Mouse (Mus musculus) lung, adult 2 months (tissue): ENCODE results near the gene Hmcn1. TPM values are rescaled to one million over a fixed set of nuclear protein-coding genes. Genes with fewer than 3 reads are reported as not detected.

Source experiments
- DNase-seq: peaks from one replicate; pipeline ENCODE4 v3.0.0; 2022
- H3K4me1 ChIP-seq: fragments of 200-500 bp; 2 replicates; pipeline ENCODE4 v1.6.1; 2011; ENCODE audit warnings: low read length; ENCODE audit not compliant: control insufficient read depth, insufficient read depth
- H3K4me3 ChIP-seq: fragments of 200-500 bp; replicated peaks from 2 replicates; pipeline ENCODE3; 2011; ENCODE audit warnings: low read depth, mild to moderate bottlenecking, control low read depth, low read length; ENCODE audit errors: extremely low read depth
- CTCF ChIP-seq: fragments of 200-500 bp; IDR thresholded peaks from 2 replicates; pipeline ENCODE4 v1.5.1; 2011; ENCODE audit warnings: mild to moderate bottlenecking, low read length, control low read depth; ENCODE audit not compliant: insufficient read depth
- POLR2A ChIP-seq: fragments of 200-500 bp; IDR thresholded peaks from 2 replicates; pipeline ENCODE4 v1.6.1; 2011; ENCODE audit warnings: low read depth, mild to moderate bottlenecking, control low read depth, low read length, borderline replicate concordance; ENCODE audit errors: extremely low read depth
- WGBS: fragments of 180-500 bp; shearing (Covaris S2); methylation state at CpG from one replicate; pipeline ENCODE4 v1.1.7; 2018; 5-methylcytosine and 5-hydroxymethylcytosine counted together
- polyA plus RNA-seq: library from polyadenylated mRNA; depleted of rRNA; stranded (reverse); fragments of >200 nt; gene quantifications from 2 replicates; pipeline ENCODE4 v1.2.3, GENCODE M21; 2012; rRNA removed

Hmcn1 gene
- polyA plus RNA-seq, 1 experiment = 72.0 TPM

- WGBS = 34% methylated on average over 16 of the region's 16 CpGs
- Histone ChIP-seq H3K4me1 (no peaks in the 10 kb centered on the region; the same call in 1 of the 2 replicates), H3K4me3 (no peak overlapping the region)
- no peak for DNase-seq
- TF ChIP-seq POLR2A (no peak), CTCF (no peak)
Observed at GRCm38 (mm10) chr1:150535770-150536534, 457.3 kb downstream of the Hmcn1 start.

GRCm38 (mm10) chr1:150534587-150534986, 458.6 kb downstream of the Hmcn1 start:
- Histone ChIP-seq H3K4me1 (no peaks in the 10 kb centered on the region; the same call in 1 of the 2 replicates), H3K4me3 (no peak overlapping the region)
- no peak for TF ChIP-seq CTCF
- no peak for TF ChIP-seq POLR2A
- no peak for DNase-seq
- 68% methylated on average over 8 of the region's 8 CpGs for WGBS

GRCm38 (mm10) chr1:150513041-150513440, 480.2 kb downstream of the Hmcn1 start:
- WGBS = 74% methylated on average over 2 of the region's 2 CpGs
- no peak for DNase-seq
- Histone ChIP-seq H3K4me3 (no peak overlapping the region), H3K4me1 (no peaks in the 10 kb centered on the region)
- TF ChIP-seq CTCF = no peak
- TF ChIP-seq POLR2A = no peak

Other genes with a start within 250 kb of the Hmcn1 start
- not detected in 2 replicates for gene Gm47985, start 189.1 kb upstream of the Hmcn1 start, polyA plus RNA-seq
- not detected in 2 replicates for gene Gm8947, start 198.9 kb upstream of the Hmcn1 start, polyA plus RNA-seq
- gene Gm47995, start 205.0 kb upstream of the Hmcn1 start, polyA plus RNA-seq = not detected in 2 replicates
- gene 3110040M04Rik, start 210.7 kb upstream of the Hmcn1 start, polyA plus RNA-seq = not detected in 2 replicates
- not detected in 2 replicates for gene Gm47996, start 216.7 kb upstream of the Hmcn1 start, polyA plus RNA-seq